In genomic region chr10:94896950-94897349, GRCm38 (mm10) we compare ENCODE assay signal across 19 mouse cellular contexts. TPM values are rescaled to one million over a fixed set of nuclear protein-coding genes. Genes with fewer than 3 reads are reported as not detected.
"Had no signal": no experiment of that assay in that cellular context is flagged by ENCODE, and none has a peak within 500 bp of the region (broad histone marks: within the 10 kb centered on the region; RNA-seq: fewer than 3 reads in every experiment).

No protein-coding gene starts in this region.

- H3K4me1 ChIP-seq: liver, embryonic 15.5 days; lung, embryonic 15.5 days; midbrain, embryonic 10.5 days; midbrain, embryonic 12.5 days; neural tube, embryonic 13.5 days; neural tube, embryonic 15.5 days; stomach, embryonic 15.5 days had no signal

- DNase-seq: liver, embryonic 13.5 days; liver, postnatal 0 days; lung, adult 2 months; lung, postnatal 14 days; lung, postnatal 36 days; midbrain, embryonic 14.5 days; right cerebral cortex, postnatal 14 days; thymus, postnatal 14 days; thymus, postnatal 36 days had no signal

- H3K36me3 ChIP-seq: liver, embryonic 15.5 days; lung, embryonic 15.5 days; midbrain, embryonic 12.5 days; stomach, embryonic 15.5 days had no signal

- H3K27ac ChIP-seq: liver, embryonic 13.5 days; liver, embryonic 15.5 days; lung, embryonic 15.5 days; macrophage; midbrain, embryonic 10.5 days; midbrain, embryonic 12.5 days; neural tube, embryonic 13.5 days; neural tube, embryonic 15.5 days; stomach, embryonic 15.5 days; stomach, postnatal 0 days had no signal

- H3K4me3 ChIP-seq: liver, embryonic 13.5 days; liver, embryonic 15.5 days; lung, embryonic 15.5 days; midbrain, embryonic 10.5 days; midbrain, embryonic 12.5 days; myocyte; neural tube, embryonic 13.5 days; neural tube, embryonic 15.5 days; stomach, embryonic 15.5 days had no signal

- H3K27me3 ChIP-seq: liver, embryonic 13.5 days; liver, embryonic 15.5 days; lung, embryonic 15.5 days; midbrain, embryonic 12.5 days; neural tube, embryonic 13.5 days; neural tube, embryonic 15.5 days; stomach, embryonic 15.5 days had no signal

- H3K9me3 ChIP-seq: liver, embryonic 13.5 days; liver, embryonic 15.5 days; lung, embryonic 15.5 days; neural tube, embryonic 13.5 days; neural tube, embryonic 15.5 days; stomach, embryonic 15.5 days had no signal

RNA-seq across cellular contexts. Expression of gene Plxnc1, which starts 47.7 kb away (rescaled TPM):
- polyA plus RNA-seq: myocyte had no signal
